In genomic region chr2:115850961-115851360, GRCm38 (mm10) we compare ENCODE assay signal across 24 mouse cellular contexts.
"Had no signal": no experiment of that assay in that cellular context is flagged by ENCODE, and none has a peak within 500 bp of the region (broad histone marks: within the 10 kb centered on the region; RNA-seq: fewer than 3 reads in every experiment).

No protein-coding gene starts in this region.

- H3K27ac ChIP-seq: heart, embryonic 10.5 days; hindbrain, embryonic 14.5 days; intestine, embryonic 15.5 days; kidney, postnatal 0 days; layer of hippocampus, adult 2 months; left cerebral cortex, adult 2 months; limb, embryonic 10.5 days; limb, embryonic 12.5 days; liver, embryonic 13.5 days had no signal

- ATAC-seq: hindbrain, embryonic 16.5 days; inflammation-experienced regulatory T-cells, adult 6 months; intestine, embryonic 15.5 days; intestine, postnatal 0 days had no signal

- H3K36me3 ChIP-seq: heart, embryonic 10.5 days; heart, embryonic 12.5 days; hindbrain, embryonic 10.5 days; intestine, embryonic 15.5 days; limb, embryonic 10.5 days; limb, embryonic 12.5 days; liver, embryonic 13.5 days had no signal

- H3K4me2 ChIP-seq: heart, embryonic 12.5 days; hindbrain, embryonic 14.5 days; intestine, embryonic 15.5 days; limb, embryonic 12.5 days; liver, embryonic 11.5 days; liver, embryonic 13.5 days had no signal

- DNase-seq: gastrocnemius, postnatal 10 days; gastrocnemius, postnatal 25 days; heart, postnatal 10 days; heart, postnatal 4 days; kidney, adult 18-20 months; kidney, adult 8-10 months; kidney, postnatal 14 days; kidney, postnatal 36 days; liver; liver, embryonic 13.5 days had no signal

- H3K4me3 ChIP-seq: heart, embryonic 10.5 days; heart, embryonic 12.5 days; hindbrain, embryonic 10.5 days; intestine, embryonic 15.5 days; layer of hippocampus, adult 2 months; left cerebral cortex, adult 2 months; limb, embryonic 10.5 days; limb, embryonic 12.5 days; liver, embryonic 13.5 days had no signal

- H3K9me3 ChIP-seq: heart, embryonic 10.5 days; heart, embryonic 12.5 days; hindbrain, embryonic 10.5 days; intestine, embryonic 15.5 days; limb, embryonic 10.5 days; limb, embryonic 12.5 days; liver, embryonic 13.5 days had no signal

- H3K9ac ChIP-seq: heart, embryonic 12.5 days; hindbrain, embryonic 14.5 days; intestine, embryonic 15.5 days; limb, embryonic 12.5 days; liver, embryonic 13.5 days had no signal

- H3K4me1 ChIP-seq: liver, embryonic 13.5 days had no signal
